Mouse (Mus musculus) heart, postnatal 0 days (tissue): Measurements from ENCODE around the gene Gamt.

ENCODE experiments used
- CTCF ChIP-seq: IDR thresholded peaks from 2 replicates; pipeline ENCODE4 v1.5.1; 2016; ENCODE audit warnings: antibody characterized with exemption, control low read depth, low read depth
- EP300 ChIP-seq: IDR thresholded peaks from 2 replicates; pipeline ENCODE4 v1.6.1; 2016; ENCODE audit warnings: antibody characterized with exemption, low read depth

DNA sequence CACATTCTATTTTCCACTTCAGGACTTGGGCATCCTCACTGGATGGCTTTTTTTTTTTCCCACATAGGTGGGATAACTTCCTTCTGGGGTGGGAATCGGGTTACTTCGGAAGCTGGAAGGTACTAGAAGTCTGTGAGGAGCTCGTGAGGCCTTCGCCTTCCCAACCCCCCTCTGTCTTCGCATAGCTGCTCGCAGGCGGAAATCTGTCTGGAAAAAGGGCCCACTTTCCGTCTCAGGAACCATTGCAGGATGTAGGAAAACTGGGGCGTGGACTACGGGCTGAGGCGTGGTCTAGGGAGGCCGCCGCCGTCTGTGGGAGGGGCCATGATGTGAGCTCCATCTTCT lies 34.8 kb downstream of the Gamt start:
- TF ChIP-seq CTCF, result no peak
- no peak for TF ChIP-seq EP300
